Mouse (Mus musculus) E14TG2a.4 (cell line): ENCODE measurements around the gene 1700014D04Rik.

Experiments used
- CTCF ChIP-seq: conservative IDR thresholded peaks from 2 replicates; pipeline ENCODE4 v1.5.1; 2014; ENCODE audit warnings: low read length
- POU5F1 ChIP-seq: IDR thresholded peaks from 2 replicates; pipeline ENCODE4 v1.6.1; 2014; ENCODE audit warnings: low read length, borderline replicate concordance

- TF ChIP-seq CTCF: no peak
- no peak for TF ChIP-seq POU5F1
These were observed 35.6 kb upstream of the 1700014D04Rik start, which contains the start of gene Gm49354 for GRCm38 (mm10) chr13:59782145-59782544.
